Mouse (Mus musculus): Measurements from ENCODE around the gene Tmprss7. TPM values are rescaled to one million over a fixed set of nuclear protein-coding genes. Genes with fewer than 3 reads are reported as not detected.

Tmprss7 gene
- polyA plus RNA-seq, 1 experiment from 2014 or later = 0.59 TPM

GRCm38 (mm10) chr16:45644380-45644779 is 49.1 kb downstream of the Tmprss7 start:
- Histone ChIP-seq H3K27me3 (ENCODE audit: control insufficient read depth, insufficient read depth, low read length) (no peaks in the 10 kb centered on the region), H3K4me1 (replicated peaks; ENCODE audit: control insufficient read depth, insufficient read depth, low read length) (no peaks in the 10 kb centered on the region), H3K27ac (no peak overlapping the region), H3K9me3 (ENCODE audit: control insufficient read depth, low read length) (no peaks in the 10 kb centered on the region), H3K9ac (no peak overlapping the region), H3K4me3 (replicated peaks; ENCODE audit: low read length) (no peak overlapping the region), H3K4me2 (replicated peaks) (no peak overlapping the region), H3K36me3 (replicated peaks; ENCODE audit: control insufficient read depth, insufficient read depth) (no peaks in the 10 kb centered on the region)
- DNase-seq (ENCODE audit: low spot score) (no peak), ATAC-seq (ENCODE audit: low FRiP score) (no peak)
- WGBS = 75% methylated on average over 6 of the region's 6 CpGs

GRCm38 (mm10) chr16:45643944-45644343 is 49.5 kb downstream of the Tmprss7 start:
- Histone ChIP-seq H3K36me3 (replicated peaks; ENCODE audit: control insufficient read depth, insufficient read depth) (no peaks in the 10 kb centered on the region), H3K27ac (no peak overlapping the region), H3K9ac (no peak overlapping the region), H3K4me3 (replicated peaks; ENCODE audit: low read length) (no peak overlapping the region), H3K4me2 (replicated peaks) (no peak overlapping the region), H3K4me1 (replicated peaks; ENCODE audit: control insufficient read depth, insufficient read depth, low read length) (no peaks in the 10 kb centered on the region), H3K27me3 (ENCODE audit: control insufficient read depth, insufficient read depth, low read length) (no peaks in the 10 kb centered on the region), H3K9me3 (ENCODE audit: control insufficient read depth, low read length) (no peaks in the 10 kb centered on the region)
- DNase-seq (ENCODE audit: low spot score) (no peak), ATAC-seq (ENCODE audit: low FRiP score) (no peak)
- WGBS = 94% methylated on average over 3 of the region's 3 CpGs

GRCm38 (mm10) chr16:45641301-45641700 is 52.2 kb downstream of the Tmprss7 start:
- no peak overlapping the region for H3K27ac ChIP-seq
- no peaks in the 10 kb centered on the region for H3K4me1 ChIP-seq (replicated peaks; ENCODE audit: control insufficient read depth, insufficient read depth, low read length)
- no peaks in the 10 kb centered on the region for H3K27me3 ChIP-seq (ENCODE audit: control insufficient read depth, insufficient read depth, low read length)
- no peak overlapping the region for H3K9ac ChIP-seq
- H3K9me3 ChIP-seq (ENCODE audit: control insufficient read depth, low read length) = no peaks in the 10 kb centered on the region
- ATAC-seq (ENCODE audit: low FRiP score) (no peak), DNase-seq (ENCODE audit: low spot score) (no peak)
- no peak overlapping the region for H3K4me3 ChIP-seq (replicated peaks; ENCODE audit: low read length)
- 75% methylated on average over 3 of the region's 3 CpGs for WGBS
- H3K36me3 ChIP-seq (replicated peaks; ENCODE audit: control insufficient read depth, insufficient read depth) = no peaks in the 10 kb centered on the region
- no peak overlapping the region for H3K4me2 ChIP-seq (replicated peaks)

- H3K9ac ChIP-seq = no peak overlapping the region
- H3K4me3 ChIP-seq (replicated peaks; ENCODE audit: low read length) = no peak overlapping the region
- ATAC-seq (ENCODE audit: low FRiP score) (no peak), DNase-seq (ENCODE audit: low spot score) (no peak)
- H3K9me3 ChIP-seq (ENCODE audit: control insufficient read depth, low read length) = no peaks in the 10 kb centered on the region
- H3K4me2 ChIP-seq (replicated peaks) = no peak overlapping the region
- H3K27me3 ChIP-seq (ENCODE audit: control insufficient read depth, insufficient read depth, low read length) = no peaks in the 10 kb centered on the region
- no peaks in the 10 kb centered on the region for H3K4me1 ChIP-seq (replicated peaks; ENCODE audit: control insufficient read depth, insufficient read depth, low read length)
- H3K27ac ChIP-seq = no peak overlapping the region
- 87% methylated on average over 10 of the region's 10 CpGs for WGBS
- H3K36me3 ChIP-seq (replicated peaks; ENCODE audit: control insufficient read depth, insufficient read depth) = no peaks in the 10 kb centered on the region
Observed at GRCm38 (mm10) chr16:45640070-45640762, 53.2 kb downstream of the Tmprss7 start.

GRCm38 (mm10) chr16:45635826-45636225 is 57.6 kb downstream of the Tmprss7 start:
- ATAC-seq (ENCODE audit: low FRiP score) = no peak
- Histone ChIP-seq H3K4me1 (replicated peaks; ENCODE audit: control insufficient read depth, insufficient read depth, low read length) (no peaks in the 10 kb centered on the region), H3K27ac (no peak overlapping the region), H3K9me3 (ENCODE audit: control insufficient read depth, low read length) (no peaks in the 10 kb centered on the region), H3K9ac (no peak overlapping the region), H3K4me2 (replicated peaks) (no peak overlapping the region), H3K36me3 (replicated peaks; ENCODE audit: control insufficient read depth, insufficient read depth) (no peaks in the 10 kb centered on the region), H3K27me3 (ENCODE audit: control insufficient read depth, insufficient read depth, low read length) (no peaks in the 10 kb centered on the region), H3K4me3 (replicated peaks; ENCODE audit: low read length) (no peak overlapping the region)
- DNase-seq (ENCODE audit: low spot score) = no peak
- 91% methylated on average over 2 of the region's 2 CpGs for WGBS

- no peaks in the 10 kb centered on the region for H3K36me3 ChIP-seq (replicated peaks; ENCODE audit: control insufficient read depth, insufficient read depth)
Observed at GRCm38 (mm10) chr16:45632420-45632819, 61.0 kb downstream of the Tmprss7 start.

GRCm38 (mm10) chr16:45630347-45630960 is 63.0 kb downstream of the Tmprss7 start:
- ATAC-seq (ENCODE audit: low FRiP score) = peak; percentile 84; the same call in 1 of the 2 replicates
- Histone ChIP-seq H3K36me3 (replicated peaks; ENCODE audit: control insufficient read depth, insufficient read depth) (no peaks in the 10 kb centered on the region), H3K9me3 (ENCODE audit: control insufficient read depth, low read length) (no peaks in the 10 kb centered on the region), H3K27ac (no peak overlapping the region), H3K27me3 (ENCODE audit: control insufficient read depth, insufficient read depth, low read length) (no peaks in the 10 kb centered on the region), H3K4me3 (replicated peaks; ENCODE audit: low read length) (no peak overlapping the region), H3K4me2 (replicated peaks) (no peak overlapping the region), H3K4me1 (replicated peaks; ENCODE audit: control insufficient read depth, insufficient read depth, low read length) (no peaks in the 10 kb centered on the region), H3K9ac (no peak overlapping the region)
- 56% methylated on average over 5 of the region's 5 CpGs for WGBS
- DNase-seq (ENCODE audit: low spot score) = peak; percentile 85

More at GRCm38 (mm10) chr16:45632420-45632819, 61.0 kb downstream of the Tmprss7 start:
- Histone ChIP-seq H3K27ac (no peak overlapping the region), H3K4me3 (replicated peaks; ENCODE audit: low read length) (no peak overlapping the region), H3K27me3 (ENCODE audit: control insufficient read depth, insufficient read depth, low read length) (no peaks in the 10 kb centered on the region), H3K4me1 (replicated peaks; ENCODE audit: control insufficient read depth, insufficient read depth, low read length) (no peaks in the 10 kb centered on the region), H3K9me3 (ENCODE audit: control insufficient read depth, low read length) (no peaks in the 10 kb centered on the region), H3K4me2 (replicated peaks) (no peak overlapping the region), H3K9ac (no peak overlapping the region)
- 89% methylated on average over 4 of the region's 4 CpGs for WGBS
- DNase-seq (ENCODE audit: low spot score) (no peak), ATAC-seq (ENCODE audit: low FRiP score) (no peak)

GRCm38 (mm10) chr16:45629497-45630105 is 63.9 kb downstream of the Tmprss7 start:
- no peak overlapping the region for H3K9ac ChIP-seq
- H3K36me3 ChIP-seq (replicated peaks; ENCODE audit: control insufficient read depth, insufficient read depth) = no peaks in the 10 kb centered on the region
- H3K27me3 ChIP-seq (ENCODE audit: control insufficient read depth, insufficient read depth, low read length) = no peaks in the 10 kb centered on the region
- no peak overlapping the region for H3K27ac ChIP-seq
- DNase-seq (ENCODE audit: low spot score) (no peak), ATAC-seq (ENCODE audit: low FRiP score) (no peak)
- no peaks in the 10 kb centered on the region for H3K9me3 ChIP-seq (ENCODE audit: control insufficient read depth, low read length)
- H3K4me3 ChIP-seq (replicated peaks; ENCODE audit: low read length) = no peak overlapping the region
- H3K4me1 ChIP-seq (replicated peaks; ENCODE audit: control insufficient read depth, insufficient read depth, low read length) = no peaks in the 10 kb centered on the region
- H3K4me2 ChIP-seq (replicated peaks) = no peak overlapping the region
- 74% methylated on average over 8 of the region's 8 CpGs for WGBS

GRCm38 (mm10) chr16:45625342-45625741 is 68.1 kb downstream of the Tmprss7 start:
- H3K9ac ChIP-seq = no peak overlapping the region
- H3K4me1 ChIP-seq (replicated peaks; ENCODE audit: control insufficient read depth, insufficient read depth, low read length) = no peaks in the 10 kb centered on the region
- H3K4me3 ChIP-seq (replicated peaks; ENCODE audit: low read length) = no peak overlapping the region
- no peak overlapping the region for H3K27ac ChIP-seq
- no peaks in the 10 kb centered on the region for H3K36me3 ChIP-seq (replicated peaks; ENCODE audit: control insufficient read depth, insufficient read depth)
- no peak for ATAC-seq (ENCODE audit: low FRiP score)
- H3K4me2 ChIP-seq (replicated peaks) = no peak overlapping the region
- 87% methylated on average over 2 of the region's 2 CpGs for WGBS
- H3K9me3 ChIP-seq (ENCODE audit: control insufficient read depth, low read length) = no peaks in the 10 kb centered on the region
- no peak for DNase-seq (ENCODE audit: low spot score)
- H3K27me3 ChIP-seq (ENCODE audit: control insufficient read depth, insufficient read depth, low read length) = no peaks in the 10 kb centered on the region
